Mouse (Mus musculus) liver, embryonic 16.5 days (tissue): ENCODE measurements around the gene Col5a3. TPM values are rescaled to one million over a fixed set of nuclear protein-coding genes. Genes with fewer than 3 reads are reported as not detected.
"Not testable (repeated sequence)": the region's sequence is repeated elsewhere in the genome, so short reads cannot be mapped to it uniquely, and the experiment has no call there.

Experiments used
- ATAC-seq: fragments of 200-750 bp; cut with Nextera tagmentation; 2 replicates; pipeline ENCODE4 v1.8.0; 2017; ENCODE audit warnings: low read depth, mild to moderate bottlenecking, moderate number of reproducible peaks, moderate library complexity
- H3K27ac ChIP-seq: fragments of 300-500 bp; sonication (generic); 2 replicates; pipeline ENCODE4 v1.5.1; 2014; ENCODE audit warnings: mild to moderate bottlenecking, low read length
- H3K27me3 ChIP-seq: fragments of 300-500 bp; sonication (generic); 2 replicates; pipeline ENCODE4 v1.6.1; 2014; ENCODE audit warnings: low read depth, low read length, mixed read lengths; ENCODE audit not compliant: control insufficient read depth, insufficient read depth
- H3K36me3 ChIP-seq: fragments of 300-500 bp; sonication (generic); 2 replicates; pipeline ENCODE4 v1.6.1; 2014; ENCODE audit warnings: mild to moderate bottlenecking; ENCODE audit not compliant: control insufficient read depth, insufficient read depth
- H3K4me1 ChIP-seq: fragments of 300-500 bp; sonication (generic); 2 replicates; pipeline ENCODE4 v1.6.1; 2014; ENCODE audit warnings: low read depth, low read length, mixed read lengths; ENCODE audit not compliant: control insufficient read depth
- H3K4me2 ChIP-seq: fragments of 300-500 bp; sonication (generic); 2 replicates; pipeline ENCODE4 v1.6.1; 2014; ENCODE audit warnings: low read depth, low read length, mixed read lengths
- H3K4me3 ChIP-seq: fragments of 300-500 bp; sonication (generic); 2 replicates; pipeline ENCODE4 v1.5.1; 2014; ENCODE audit warnings: low read depth, mild to moderate bottlenecking, low read length
- H3K9ac ChIP-seq: fragments of 300-500 bp; sonication (generic); 2 replicates; pipeline ENCODE4 v1.6.1; 2014; ENCODE audit warnings: low read depth, low read length
- H3K9me3 ChIP-seq: fragments of 300-500 bp; sonication (generic); replicated peaks from 2 replicates; pipeline ENCODE4 v1.6.1; 2016; ENCODE audit warnings: low read length; ENCODE audit not compliant: control insufficient read depth
- WGBS: fragments of 180-500 bp; shearing (Covaris S2); extraction: QIAGEN DNeasy Blood & Tissue Kit; methylation state at CpG from one replicate; pipeline ENCODE4 v1.1.7; 2014; ENCODE audit not compliant: insufficient replicate concordance; 5-methylcytosine and 5-hydroxymethylcytosine counted together
- polyA plus RNA-seq: library from polyadenylated mRNA; unstranded; fragments of >200 nt; fragmentation: Nextera tagmentation; extraction: Ambion mirVana; gene quantifications from 2 replicates; pipeline ENCODE4 v1.2.1, GENCODE M21; 2015

The Col5a3 gene
- polyA plus RNA-seq, 1 experiment from 2014 or later = 0.33 TPM

GRCm38 (mm10) chr9:20837184-20837947 is 22.5 kb upstream of the Col5a3 start:
- Histone ChIP-seq H3K9me3 (no peaks in the 10 kb centered on the region), H3K27me3 (peaks cover 2% of the 10 kb centered on the region), H3K9ac (no peak overlapping the region), H3K4me2 (no peak overlapping the region), H3K4me3 (no peak overlapping the region), H3K36me3 (no peaks in the 10 kb centered on the region), H3K27ac (no peak overlapping the region), H3K4me1 (no peaks in the 10 kb centered on the region)
- 60% methylated on average over 9 of the region's 9 CpGs for WGBS
- no peak for ATAC-seq

GRCm38 (mm10) chr9:20835431-20835954 is 20.6 kb upstream of the Col5a3 start:
- ATAC-seq, H3K27me3 ChIP-seq, H3K27ac ChIP-seq, H3K9ac ChIP-seq, H3K4me3 ChIP-seq, H3K36me3 ChIP-seq, H3K9me3 ChIP-seq, H3K4me1 ChIP-seq, H3K4me2 ChIP-seq: not testable (repeated sequence)
- 56% methylated on average over 11 of the region's 11 CpGs for WGBS

GRCm38 (mm10) chr9:20834881-20835280 is 20.0 kb upstream of the Col5a3 start:
- peaks cover 7% of the 10 kb centered on the region for H3K27me3 ChIP-seq
- 45% methylated on average over 1 of the region's 1 CpGs for WGBS

GRCm38 (mm10) chr9:20830901-20831643 is 16.2 kb upstream of the Col5a3 start:
- Histone ChIP-seq H3K27ac (no peak overlapping the region), H3K9ac (no peak overlapping the region), H3K4me1 (peaks cover 2% of the 10 kb centered on the region; the same call in 1 of the 2 replicates), H3K9me3 (no peaks in the 10 kb centered on the region), H3K27me3 (peaks cover 7% of the 10 kb centered on the region), H3K36me3 (no peaks in the 10 kb centered on the region), H3K4me3 (no peak overlapping the region), H3K4me2 (no peak overlapping the region)
- 16% methylated on average over 19 of the region's 19 CpGs for WGBS
- ATAC-seq = peak; percentile 69

More at GRCm38 (mm10) chr9:20834881-20835280, 20.0 kb upstream of the Col5a3 start:
- H3K4me2 ChIP-seq = no peak overlapping the region
- H3K36me3 ChIP-seq = no peaks in the 10 kb centered on the region
- no peak overlapping the region for H3K27ac ChIP-seq
- H3K9ac ChIP-seq = no peak overlapping the region
- ATAC-seq = no peak
- H3K4me3 ChIP-seq = no peak overlapping the region
- H3K9me3 ChIP-seq = no peaks in the 10 kb centered on the region
- H3K4me1 ChIP-seq = peaks cover 2% of the 10 kb centered on the region; the same call in 1 of the 2 replicates

- no peak for ATAC-seq
- no peak overlapping the region for H3K4me2 ChIP-seq
- WGBS = 65% methylated on average over 1 of the region's 1 CpGs
Observed at GRCm38 (mm10) chr9:20828127-20828526, 13.3 kb upstream of the Col5a3 start.

GRCm38 (mm10) chr9:20825781-20826180 is 10.9 kb upstream of the Col5a3 start:
- no peak for ATAC-seq
- Histone ChIP-seq H3K36me3 (no peaks in the 10 kb centered on the region), H3K9me3 (no peaks in the 10 kb centered on the region), H3K27me3 (no peaks in the 10 kb centered on the region), H3K4me3 (no peak overlapping the region), H3K4me2 (no peak overlapping the region), H3K4me1 (peaks cover under 1% of the 10 kb centered on the region; the same call in 1 of the 2 replicates), H3K9ac (no peak overlapping the region), H3K27ac (no peak overlapping the region)
- 49% methylated on average over 5 of the region's 5 CpGs for WGBS

More at GRCm38 (mm10) chr9:20828127-20828526, 13.3 kb upstream of the Col5a3 start:
- H3K9ac ChIP-seq = no peak overlapping the region
- no peaks in the 10 kb centered on the region for H3K36me3 ChIP-seq
- no peak overlapping the region for H3K27ac ChIP-seq
- no peaks in the 10 kb centered on the region for H3K9me3 ChIP-seq
- no peak overlapping the region for H3K4me3 ChIP-seq
- peaks cover 2% of the 10 kb centered on the region; the same call in 1 of the 2 replicates for H3K4me1 ChIP-seq
- H3K27me3 ChIP-seq = peaks cover 5% of the 10 kb centered on the region

GRCm38 (mm10) chr9:20822821-20823220 is 8.0 kb upstream of the Col5a3 start:
- H3K9ac ChIP-seq = no peak overlapping the region
- no peaks in the 10 kb centered on the region for H3K4me1 ChIP-seq
- no peaks in the 10 kb centered on the region for H3K27me3 ChIP-seq
- no peak for ATAC-seq
- no peaks in the 10 kb centered on the region for H3K36me3 ChIP-seq
- no peak overlapping the region for H3K4me2 ChIP-seq
- H3K9me3 ChIP-seq = no peaks in the 10 kb centered on the region
- 59% methylated on average over 3 of the region's 3 CpGs for WGBS
- H3K4me3 ChIP-seq = no peak overlapping the region
- H3K27ac ChIP-seq = no peak overlapping the region

GRCm38 (mm10) chr9:20820001-20820400 is 5.1 kb upstream of the Col5a3 start:
- no peak overlapping the region for H3K4me2 ChIP-seq
- no peak for ATAC-seq
- H3K4me3 ChIP-seq = no peak overlapping the region
- WGBS = 65% methylated on average over 5 of the region's 5 CpGs
- no peaks in the 10 kb centered on the region for H3K36me3 ChIP-seq
- H3K9ac ChIP-seq = no peak overlapping the region
- H3K27ac ChIP-seq = no peak overlapping the region
- peaks cover under 1% of the 10 kb centered on the region for H3K4me1 ChIP-seq
- H3K27me3 ChIP-seq = peaks cover 9% of the 10 kb centered on the region
- H3K9me3 ChIP-seq = no peaks in the 10 kb centered on the region

- 65% methylated on average over 6 of the region's 6 CpGs for WGBS
- Histone ChIP-seq H3K4me2 (no peak within 1 kb of the TSS), H3K36me3 (no peaks in the 10 kb centered on the region), H3K9ac (no peak within 1 kb of the TSS), H3K4me1 (peaks cover 4% of the 10 kb centered on the region), H3K27me3 (peaks cover 23% of the 10 kb centered on the region), H3K4me3 (no peak within 1 kb of the TSS), H3K27ac (no peak within 1 kb of the TSS), H3K9me3 (no peaks in the 10 kb centered on the region)
- no peak for ATAC-seq
Observed at GRCm38 (mm10) chr9:20818236-20818635, 3.4 kb upstream of the Col5a3 start, which contains the start of gene Rdh8. Gene Rdh8 (plus strand): TSS chr9:20818503.
